Comparison of ENCODE assay signal across 26 mouse cellular contexts in genomic region chr11:102716135-102716534, GRCm38 (mm10). TPM values are rescaled to one million over a fixed set of nuclear protein-coding genes. Genes with fewer than 3 reads are reported as not detected.
DNase-seq lines count a peak whose midpoint lies in the region; ATAC-seq and TF ChIP-seq lines count a peak whose summit lies in the region.
"Had no signal": no experiment of that assay in that cellular context is flagged by ENCODE, and none has a peak within 500 bp of the region (broad histone marks: within the 10 kb centered on the region; RNA-seq: fewer than 3 reads in every experiment).

No protein-coding gene starts in this region.

- peak; percentile 47 for DNase-seq in forebrain, embryonic 14.5 days (ENCODE audit: low spot score)
- DNase-seq in limb, embryonic 14.5 days (ENCODE audit: low spot score) = peak; percentile 18
- no peak for DNase-seq in limb, embryonic 10.5 days (ENCODE audit: low spot score)
- DNase-seq in R1 (ENCODE audit: low read depth, low spot score) = peak; percentile 34
- DNase-seq in embryonic facial prominence, embryonic 14.5 days (ENCODE audit: low spot score) = peak; percentile 83
- DNase-seq in heart, adult 2 months = no peak
- no peak for DNase-seq in cerebellum, adult 9-11 months
- DNase-seq: adrenal gland, postnatal 25 days; cerebellum, adult 11 months; cerebellum, adult 9-10 months; cerebellum, postnatal 36 days; gastrocnemius, adult 2 months; gastrocnemius, postnatal 25 days; heart, postnatal 36 days; kidney, adult 8-10 months had no signal

- H3K9ac ChIP-seq in forebrain, embryonic 14.5 days (ENCODE audit: low read length) = no peak overlapping the region
- H3K9ac ChIP-seq in forebrain, embryonic 12.5 days = no peak overlapping the region
- no peak overlapping the region for H3K9ac ChIP-seq in limb, embryonic 14.5 days (ENCODE audit: low read depth, low read length, severe bottlenecking)
- no peak overlapping the region for H3K9ac ChIP-seq in embryonic facial prominence, embryonic 14.5 days (ENCODE audit: low read depth, low read length)
- no peak overlapping the region for H3K9ac ChIP-seq in heart, adult 2 months (ENCODE audit: low read depth, low read length)
- H3K9ac ChIP-seq: forebrain, embryonic 15.5 days; heart, embryonic 13.5 days; hindbrain, embryonic 12.5 days had no signal

- no peak for ATAC-seq in forebrain, embryonic 14.5 days
- ATAC-seq in forebrain, embryonic 12.5 days (ENCODE audit: low FRiP score) = no peak
- ATAC-seq in limb, embryonic 14.5 days (ENCODE audit: low FRiP score, low read depth) = no peak
- peak; percentile 88 for ATAC-seq in embryonic facial prominence, embryonic 14.5 days (ENCODE audit: low read depth)
- ATAC-seq: activated CD4-positive, CD25-positive, alpha-beta regulatory T cell, adult 4 months; forebrain, embryonic 15.5 days; hindbrain, embryonic 16.5 days; inflammation-experienced regulatory T-cells, adult 6 months; intestine, postnatal 0 days had no signal

- H3K79me2 ChIP-seq in heart, adult 2 months (replicated peaks; ENCODE audit: control insufficient read depth, insufficient read depth, low read length) = no peaks in the 10 kb centered on the region

- TF ChIP-seq CTCF in heart, adult 2 months (IDR thresholded peaks at IDR 0.05) = no peak

- intact Hi-C loops in heart, adult 2 months (cut with DNase I) = no loop called here

- WGBS in forebrain, embryonic 14.5 days = 82% methylated on average over 7 of the region's 7 CpGs
- WGBS in forebrain, embryonic 12.5 days = 80% methylated on average over 7 of the region's 7 CpGs
- WGBS in limb, embryonic 14.5 days = 60% methylated on average over 7 of the region's 7 CpGs
- 80% methylated on average over 7 of the region's 7 CpGs for WGBS in limb, embryonic 10.5 days
- 40% methylated on average over 7 of the region's 7 CpGs for WGBS in embryonic facial prominence, embryonic 14.5 days
- WGBS in heart, adult 2 months = 77% methylated on average over 7 of the region's 7 CpGs

- no peak for TF ChIP-seq POLR2A in limb, embryonic 14.5 days (IDR thresholded peaks at IDR 0.05; ENCODE audit: borderline replicate concordance, extremely low read depth, insufficient read depth, insufficient read length)
- TF ChIP-seq POLR2A in heart, adult 2 months (IDR thresholded peaks at IDR 0.05; ENCODE audit: insufficient read depth, low read depth, low read length) = no peak

- H3K27ac ChIP-seq in forebrain, embryonic 14.5 days (ENCODE audit: low read depth, low read length) = no peak overlapping the region
- H3K27ac ChIP-seq in forebrain, embryonic 12.5 days = no peak overlapping the region
- H3K27ac ChIP-seq in limb, embryonic 14.5 days (replicated peaks; ENCODE audit: low read depth, low read length) = no peak overlapping the region
- H3K27ac ChIP-seq in limb, embryonic 10.5 days = no peak overlapping the region
- no peak overlapping the region for H3K27ac ChIP-seq in embryonic facial prominence, embryonic 14.5 days (replicated peaks; ENCODE audit: low read depth, low read length)
- H3K27ac ChIP-seq in heart, adult 2 months = no peak overlapping the region
- H3K27ac ChIP-seq: forebrain, embryonic 15.5 days; gastrocnemius, adult 2 months; heart, embryonic 13.5 days; hindbrain, embryonic 12.5 days had no signal

- no peaks in the 10 kb centered on the region for H3K36me3 ChIP-seq in forebrain, embryonic 14.5 days (ENCODE audit: control insufficient read depth, insufficient read depth, low read length)
- no peaks in the 10 kb centered on the region for H3K36me3 ChIP-seq in forebrain, embryonic 12.5 days (replicated peaks)
- no peaks in the 10 kb centered on the region for H3K36me3 ChIP-seq in limb, embryonic 14.5 days (ENCODE audit: control insufficient read depth, insufficient read depth, low read length)
- H3K36me3 ChIP-seq in limb, embryonic 10.5 days = no peaks in the 10 kb centered on the region
- no peaks in the 10 kb centered on the region for H3K36me3 ChIP-seq in embryonic facial prominence, embryonic 14.5 days (ENCODE audit: control insufficient read depth, insufficient read depth, low read length)
- no peaks in the 10 kb centered on the region for H3K36me3 ChIP-seq in heart, adult 2 months (ENCODE audit: control insufficient read depth, insufficient read depth, low read length)
- H3K36me3 ChIP-seq: forebrain, embryonic 15.5 days; heart, embryonic 13.5 days; hindbrain, embryonic 12.5 days had no signal

- H3K9me3 ChIP-seq in forebrain, embryonic 14.5 days (replicated peaks; ENCODE audit: control insufficient read depth, low read length) = 0 out of 2 replicates have a peak, but pooled peaks cover 3% of the 10 kb centered on the region
- H3K9me3 ChIP-seq in forebrain, embryonic 12.5 days = no peaks in the 10 kb centered on the region
- no peaks in the 10 kb centered on the region for H3K9me3 ChIP-seq in limb, embryonic 14.5 days (ENCODE audit: control insufficient read depth, low read length)
- no peaks in the 10 kb centered on the region for H3K9me3 ChIP-seq in limb, embryonic 10.5 days (replicated peaks)
- H3K9me3 ChIP-seq in embryonic facial prominence, embryonic 14.5 days (ENCODE audit: control insufficient read depth, low read length) = peaks cover 12% of the 10 kb centered on the region; the same call in 1 of the 2 replicates
- H3K9me3 ChIP-seq: forebrain, embryonic 15.5 days had no signal

- H3K4me2 ChIP-seq in forebrain, embryonic 14.5 days (ENCODE audit: low read length) = no peak overlapping the region
- no peak overlapping the region for H3K4me2 ChIP-seq in forebrain, embryonic 12.5 days
- H3K4me2 ChIP-seq in limb, embryonic 14.5 days (replicated peaks; ENCODE audit: low read depth, low read length, severe bottlenecking) = no peak overlapping the region
- 0 out of 2 replicates have a peak overlapping the region, but pooled peaks have one; percentile 3 for H3K4me2 ChIP-seq in embryonic facial prominence, embryonic 14.5 days (ENCODE audit: low read depth, low read length)
- H3K4me2 ChIP-seq: forebrain, embryonic 15.5 days; heart, embryonic 13.5 days; hindbrain, embryonic 12.5 days had no signal

- no peak for TF ChIP-seq EP300 in heart, adult 2 months (IDR thresholded peaks at IDR 0.05; ENCODE audit: insufficient read depth, low read depth, low read length)

- H3K4me3 ChIP-seq in forebrain, embryonic 14.5 days (ENCODE audit: low read depth, low read length) = no peak overlapping the region
- H3K4me3 ChIP-seq in forebrain, embryonic 12.5 days (replicated peaks) = no peak overlapping the region
- H3K4me3 ChIP-seq in limb, embryonic 14.5 days (replicated peaks; ENCODE audit: low read length) = no peak overlapping the region
- H3K4me3 ChIP-seq in limb, embryonic 10.5 days = no peak overlapping the region
- H3K4me3 ChIP-seq in embryonic facial prominence, embryonic 14.5 days (ENCODE audit: low read depth, low read length) = no peak overlapping the region
- H3K4me3 ChIP-seq in heart, adult 2 months = no peak overlapping the region
- H3K4me3 ChIP-seq: forebrain, embryonic 15.5 days; gastrocnemius, adult 2 months; heart, embryonic 13.5 days; hindbrain, embryonic 12.5 days had no signal

- no peaks in the 10 kb centered on the region for H3K27me3 ChIP-seq in forebrain, embryonic 14.5 days (replicated peaks; ENCODE audit: control insufficient read depth, insufficient read depth, low read length)
- H3K27me3 ChIP-seq in forebrain, embryonic 12.5 days = no peaks in the 10 kb centered on the region
- H3K27me3 ChIP-seq in limb, embryonic 14.5 days (ENCODE audit: control insufficient read depth, insufficient read depth, low read length) = no peaks in the 10 kb centered on the region
- no peaks in the 10 kb centered on the region for H3K27me3 ChIP-seq in limb, embryonic 10.5 days (ENCODE audit: low read depth, poor library complexity, severe bottlenecking)
- no peaks in the 10 kb centered on the region for H3K27me3 ChIP-seq in embryonic facial prominence, embryonic 14.5 days (replicated peaks; ENCODE audit: control insufficient read depth, insufficient read depth, low read length)
- no peaks in the 10 kb centered on the region for H3K27me3 ChIP-seq in heart, adult 2 months (ENCODE audit: control insufficient read depth, insufficient read depth, low read length)
- H3K27me3 ChIP-seq: forebrain, embryonic 15.5 days; heart, embryonic 13.5 days; hindbrain, embryonic 12.5 days had no signal

- H3K4me1 ChIP-seq in forebrain, embryonic 14.5 days (ENCODE audit: control insufficient read depth, insufficient read depth, low read length) = no peaks in the 10 kb centered on the region
- no peaks in the 10 kb centered on the region for H3K4me1 ChIP-seq in forebrain, embryonic 12.5 days
- H3K4me1 ChIP-seq in limb, embryonic 14.5 days (ENCODE audit: control insufficient read depth, insufficient read depth, low read length) = no peaks in the 10 kb centered on the region
- H3K4me1 ChIP-seq in limb, embryonic 10.5 days = no peaks in the 10 kb centered on the region
- no peaks in the 10 kb centered on the region for H3K4me1 ChIP-seq in embryonic facial prominence, embryonic 14.5 days (ENCODE audit: control insufficient read depth, insufficient read depth, low read length)
- no peaks in the 10 kb centered on the region for H3K4me1 ChIP-seq in heart, adult 2 months (ENCODE audit: control insufficient read depth, insufficient read depth, low read length)
- H3K4me1 ChIP-seq: forebrain, embryonic 15.5 days; heart, embryonic 13.5 days; hindbrain, embryonic 12.5 days had no signal

RNA-seq across cellular contexts. Expression of gene Ccdc43, which starts 18.6 kb away (rescaled TPM):
- 39.4 and 42.6 TPM in 2 replicates for polyA plus RNA-seq in forebrain, embryonic 14.5 days (2014; fragmentation: Nextera tagmentation; extraction: Ambion mirVana)
- polyA plus RNA-seq in forebrain, embryonic 12.5 days (2016; fragmentation: Nextera tagmentation; extraction: Ambion mirVana) = 55.1 and 57.7 TPM in 2 replicates
- polyA plus RNA-seq in limb, embryonic 14.5 days (2012; rRNA removed) = 18.6 and 23.6 TPM in 2 replicates
- polyA plus RNA-seq in limb, embryonic 14.5 days (2014; fragmentation: Nextera tagmentation; extraction: Ambion mirVana) = 36.6 and 38.1 TPM in 2 replicates
- polyA plus RNA-seq in limb, embryonic 10.5 days (2016; fragmentation: Nextera tagmentation; extraction: Ambion mirVana) = 55.4 and 57.1 TPM in 2 replicates
- 41.1 and 47.9 TPM in 2 replicates for polyA plus RNA-seq in embryonic facial prominence, embryonic 14.5 days (2014; fragmentation: Nextera tagmentation; extraction: Ambion mirVana)
- total RNA-seq in heart, adult 2 months (2021) = 10 to 100 TPM; 21.0 to 22.8 TPM
- 6.8 and 12.2 TPM in 2 replicates for polyA plus RNA-seq in heart, adult 2 months (2012; rRNA removed)

RNA-seq across cellular contexts. Expression of gene Adam11, which starts 45.1 kb away (rescaled TPM):
- 10.0 and 12.5 TPM in 2 replicates for polyA plus RNA-seq in forebrain, embryonic 14.5 days (2014; fragmentation: Nextera tagmentation; extraction: Ambion mirVana)
- polyA plus RNA-seq in forebrain, embryonic 12.5 days (2016; fragmentation: Nextera tagmentation; extraction: Ambion mirVana) = 22.7 and 23.0 TPM in 2 replicates
- 21.0 and 23.8 TPM in 2 replicates for polyA plus RNA-seq in limb, embryonic 14.5 days (2012; rRNA removed)
- polyA plus RNA-seq in limb, embryonic 14.5 days (2014; fragmentation: Nextera tagmentation; extraction: Ambion mirVana) = 5.6 and 8.3 TPM in 2 replicates
- 14.2 and 25.1 TPM in 2 replicates for polyA plus RNA-seq in limb, embryonic 10.5 days (2016; fragmentation: Nextera tagmentation; extraction: Ambion mirVana)
- polyA plus RNA-seq in embryonic facial prominence, embryonic 14.5 days (2014; fragmentation: Nextera tagmentation; extraction: Ambion mirVana) = 8.1 and 9.3 TPM in 2 replicates
- total RNA-seq in heart, adult 2 months (2021) = 1 to 10 TPM; 3.4 to 4.9 TPM
- polyA plus RNA-seq in heart, adult 2 months (2012; rRNA removed) = 10.1 and 12.5 TPM in 2 replicates
- total RNA-seq: CH12.LX; granulocyte monocyte progenitor cell, adult 5-6 weeks had no signal
- polyA plus RNA-seq: activated CD4-positive, CD25-positive, alpha-beta regulatory T cell, adult 4 months had no signal

RNA-seq across cellular contexts. Expression of gene Meioc, which starts 52.6 kb away (rescaled TPM):
- 0.09 and 0.14 TPM in 2 replicates for polyA plus RNA-seq in forebrain, embryonic 14.5 days (2014; fragmentation: Nextera tagmentation; extraction: Ambion mirVana)
- 0.19 and 0.21 TPM in 2 replicates for polyA plus RNA-seq in forebrain, embryonic 12.5 days (2016; fragmentation: Nextera tagmentation; extraction: Ambion mirVana)
- polyA plus RNA-seq in limb, embryonic 14.5 days (2012; rRNA removed) = 0.68 and 1.2 TPM in 2 replicates
- polyA plus RNA-seq in limb, embryonic 14.5 days (2014; fragmentation: Nextera tagmentation; extraction: Ambion mirVana) = 0.91 and 1.00 TPM in 2 replicates
- 0.14 and 0.55 TPM in 2 replicates for polyA plus RNA-seq in limb, embryonic 10.5 days (2016; fragmentation: Nextera tagmentation; extraction: Ambion mirVana)
- 0.95 and 1.3 TPM in 2 replicates for polyA plus RNA-seq in embryonic facial prominence, embryonic 14.5 days (2014; fragmentation: Nextera tagmentation; extraction: Ambion mirVana)
- not detected for total RNA-seq in heart, adult 2 months (2021)
- polyA plus RNA-seq in heart, adult 2 months (2012; rRNA removed) = 0.09 TPM in 1 of 2 replicates, not detected in the other
- total RNA-seq: adrenal gland, adult 18-20 months; CH12.LX; gastrocnemius, adult 2 months; gastrocnemius, postnatal 25 days; granulocyte monocyte progenitor cell, adult 5-6 weeks; heart, postnatal 36 days had no signal
- polyA plus RNA-seq: activated CD4-positive, CD25-positive, alpha-beta regulatory T cell, adult 4 months had no signal

Comparison
In these comparisons a context has a peak if more than half of its experiments do, and no peak if none do; other contexts are left out.
1. DNase-seq: peak in forebrain, embryonic 14.5 days (single experiment), limb, embryonic 14.5 days (single experiment), R1 (single experiment) and embryonic facial prominence, embryonic 14.5 days (single experiment); none in limb, embryonic 10.5 days (single experiment), heart, adult 2 months (0 of 2) and cerebellum, adult 9-11 months (single experiment).